Mouse (Mus musculus) embryonic facial prominence, embryonic 11.5 days (tissue): ENCODE measurements around the gene Spag6. TPM values are rescaled to one million over a fixed set of nuclear protein-coding genes. Genes with fewer than 3 reads are reported as not detected.

ENCODE experiments used
- ATAC-seq: fragments of 200-750 bp; cut with Nextera tagmentation; replicated peaks from 2 replicates; pipeline ENCODE4 v1.8.0; 2017; ENCODE audit warnings: low read depth; ENCODE audit not compliant: insufficient number of reproducible peaks, low FRiP score, low TSS enrichment
- DNase-seq: peaks from one replicate; pipeline ENCODE4 v3.0.0-alpha.2; 2015; ENCODE audit warnings: low spot score
- H3K27ac ChIP-seq: fragments of 300-500 bp; sonication (generic); replicated peaks from 2 replicates; pipeline ENCODE4 v1.5.1; 2014; ENCODE audit warnings: mild to moderate bottlenecking, low read depth, low read length, control low read depth
- H3K27me3 ChIP-seq: fragments of 300-500 bp; sonication (generic); 2 replicates; pipeline ENCODE4 v1.6.1; 2014; ENCODE audit warnings: mild to moderate bottlenecking, low read length, moderate library complexity, mixed read lengths; ENCODE audit not compliant: control insufficient read depth, insufficient read depth
- H3K36me3 ChIP-seq: fragments of 300-500 bp; sonication (generic); replicated peaks from 2 replicates; pipeline ENCODE4 v1.6.1; 2014; ENCODE audit warnings: low read depth, mild to moderate bottlenecking, low read length, moderate library complexity, mixed read lengths; ENCODE audit not compliant: control insufficient read depth, insufficient read depth
- H3K4me1 ChIP-seq: fragments of 300-500 bp; sonication (generic); 2 replicates; pipeline ENCODE4 v1.6.1; 2014; ENCODE audit warnings: low read length, mixed read lengths; ENCODE audit not compliant: control insufficient read depth, insufficient read depth
- H3K4me2 ChIP-seq: fragments of 300-500 bp; sonication (generic); 2 replicates; pipeline ENCODE4 v1.6.1; 2014; ENCODE audit warnings: low read depth, mild to moderate bottlenecking, control low read depth, low read length, moderate library complexity
- H3K4me3 ChIP-seq: fragments of 300-500 bp; sonication (generic); 2 replicates; pipeline ENCODE4 v1.5.1; 2014; ENCODE audit warnings: low read depth, low read length, control low read depth
- H3K9ac ChIP-seq: fragments of 300-500 bp; sonication (generic); replicated peaks from 2 replicates; pipeline ENCODE4 v1.6.1; 2014; ENCODE audit warnings: mild to moderate bottlenecking, control low read depth, low read length
- H3K9me3 ChIP-seq: fragments of 300-500 bp; sonication (generic); replicated peaks from 2 replicates; pipeline ENCODE4 v1.6.1; 2016; ENCODE audit warnings: mild to moderate bottlenecking, low read length, inconsistent platforms, mixed read lengths; ENCODE audit not compliant: control insufficient read depth
- WGBS: fragments of 180-500 bp; shearing (Covaris S2); extraction: QIAGEN DNeasy Blood & Tissue Kit; methylation state at CpG from one replicate; pipeline ENCODE4 v1.1.7; 2014; 5-methylcytosine and 5-hydroxymethylcytosine counted together
- polyA plus RNA-seq: library from polyadenylated mRNA; unstranded; fragments of >200 nt; fragmentation: Nextera tagmentation; extraction: Ambion mirVana; gene quantifications from 2 replicates; pipeline ENCODE4 v1.2.1, GENCODE M21; 2014

Spag6 gene
- polyA plus RNA-seq, 1 experiment from 2014 or later, result 0.38 TPM

DNA sequence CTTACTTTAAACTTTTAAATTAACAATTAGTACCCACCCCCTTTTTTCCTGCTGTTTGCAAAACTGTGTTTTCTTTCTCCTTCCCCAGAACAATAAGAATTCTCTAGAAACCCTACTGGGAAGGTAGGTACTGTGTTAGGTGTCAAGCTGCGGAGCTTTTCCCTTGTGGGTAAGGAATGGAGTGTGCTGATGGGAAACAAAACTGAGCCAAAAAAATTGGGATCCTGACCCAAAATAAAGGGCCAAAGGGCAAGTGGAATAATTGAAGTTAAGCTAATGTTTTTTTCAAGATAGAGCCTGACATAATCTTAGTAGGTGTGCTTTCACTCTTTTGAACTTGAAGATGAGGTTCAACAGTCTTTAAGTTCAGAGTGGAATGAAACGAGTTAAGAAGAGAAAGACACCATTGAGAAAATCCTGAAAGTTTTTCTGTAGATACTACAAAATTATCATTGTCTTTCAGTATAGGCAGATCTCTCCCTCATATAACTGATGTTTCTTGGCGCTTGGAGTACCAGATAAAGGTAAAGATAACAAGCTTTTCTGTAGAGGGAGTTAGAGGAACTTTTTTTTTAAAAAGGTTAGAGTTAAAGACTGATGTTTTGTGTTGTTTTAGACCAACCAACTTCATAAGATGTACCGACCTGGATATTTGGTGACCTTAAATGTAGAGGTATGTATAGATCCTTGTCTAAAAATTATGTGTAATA is 19.5 kb upstream of the Spag6 start:
- H3K36me3 ChIP-seq, result no peaks in the 10 kb centered on the region
- no peaks in the 10 kb centered on the region for H3K9me3 ChIP-seq
- 17% methylated on average over 4 of the region's 4 CpGs for WGBS
- DNase-seq, result no peak
- H3K9ac ChIP-seq, result no peak overlapping the region
- H3K4me2 ChIP-seq, result no peak overlapping the region
- H3K4me3 ChIP-seq, result no peak overlapping the region
- no peaks in the 10 kb centered on the region for H3K27me3 ChIP-seq
- no peaks in the 10 kb centered on the region for H3K4me1 ChIP-seq
- H3K27ac ChIP-seq, result no peak overlapping the region
- ATAC-seq, result no peak

DNA sequence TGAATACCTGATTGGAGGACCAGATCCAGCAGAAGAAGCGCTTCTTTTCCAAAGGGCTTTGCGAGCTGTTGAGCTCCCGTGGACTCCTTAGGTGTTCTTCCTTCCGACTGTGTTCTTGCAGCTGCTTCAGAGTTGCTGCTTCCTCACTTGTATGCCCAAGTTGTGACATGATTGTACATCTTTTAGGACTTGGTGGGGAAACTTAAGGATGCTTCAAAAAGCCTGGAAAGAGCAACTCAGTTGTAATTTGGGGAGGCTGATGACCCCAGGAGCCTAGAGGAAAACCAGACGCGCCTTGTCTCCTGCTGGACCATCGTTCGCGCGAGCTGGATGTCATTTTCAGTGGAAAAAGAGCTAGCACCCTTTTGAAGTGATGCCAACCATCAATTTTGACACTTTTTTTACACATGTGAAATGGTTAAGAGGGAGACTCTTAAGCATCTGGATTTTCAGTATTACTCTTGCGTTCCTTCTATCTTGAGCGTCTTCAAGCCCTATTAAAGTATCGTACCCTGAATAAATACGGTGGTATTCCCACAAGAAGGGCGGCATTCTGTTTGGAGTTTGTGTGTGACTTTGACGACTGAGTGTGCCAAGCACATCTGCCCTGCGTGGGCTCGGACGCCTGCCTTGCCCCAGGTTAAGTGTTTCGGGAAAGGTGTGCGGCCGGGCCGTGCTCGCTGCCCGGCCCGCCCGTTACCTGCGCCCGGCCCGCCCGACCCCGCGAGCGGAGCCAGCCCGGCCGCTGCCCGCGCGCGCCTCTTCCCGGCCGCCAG is 18.0 kb upstream of the Spag6 start:
- Histone ChIP-seq H3K36me3 (no peaks in the 10 kb centered on the region), H3K4me1 (no peaks in the 10 kb centered on the region), H3K27me3 (peaks cover 5% of the 10 kb centered on the region), H3K27ac (peak overlapping the region; percentile 85), H3K9ac (peak overlapping the region; percentile 77), H3K4me2 (peak overlapping the region; percentile 76), H3K4me3 (peak overlapping the region; percentile 81), H3K9me3 (no peaks in the 10 kb centered on the region)
- DNase-seq (peak; percentile 29), ATAC-seq (no peak)
- WGBS, result 1% methylated on average over 41 of the region's 42 CpGs

DNA sequence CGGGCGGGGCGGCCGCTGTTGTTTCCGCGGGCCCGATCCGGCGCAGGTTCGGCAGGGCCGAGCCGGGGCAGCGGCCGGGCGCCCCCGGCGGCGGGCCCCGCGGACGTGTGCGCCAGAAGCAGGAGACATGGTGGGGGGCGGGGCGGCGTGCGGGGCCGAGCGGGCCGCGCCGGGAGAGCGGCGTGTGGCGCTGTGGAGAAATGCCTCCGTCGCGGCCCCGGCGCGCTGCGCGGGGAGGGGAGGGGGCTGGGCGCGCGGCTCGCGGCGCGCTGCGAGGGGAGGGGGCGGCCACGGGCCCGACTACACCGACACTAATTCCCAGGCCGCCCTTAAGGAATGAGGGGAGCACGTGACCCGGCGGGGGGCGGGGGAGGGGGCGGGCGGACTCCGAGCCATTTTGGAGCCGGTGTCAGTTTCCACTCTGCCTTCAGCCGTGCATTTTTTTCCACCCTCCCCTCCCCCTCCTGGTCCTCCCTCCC is 17.3 kb upstream of the Spag6 start:
- peak overlapping the region; percentile 83 for H3K4me2 ChIP-seq
- peak overlapping the region; percentile 81 for H3K4me3 ChIP-seq
- H3K4me1 ChIP-seq, result no peaks in the 10 kb centered on the region
- DNase-seq (peak; percentile 93), ATAC-seq (peak; percentile 90)
- no peaks in the 10 kb centered on the region for H3K9me3 ChIP-seq
- peak overlapping the region; percentile 93 for H3K9ac ChIP-seq
- H3K27me3 ChIP-seq, result peaks cover 6% of the 10 kb centered on the region
- H3K27ac ChIP-seq, result peak overlapping the region; percentile 85
- H3K36me3 ChIP-seq, result no peaks in the 10 kb centered on the region
- 0% methylated on average over 19 of the region's 64 CpGs for WGBS

DNA sequence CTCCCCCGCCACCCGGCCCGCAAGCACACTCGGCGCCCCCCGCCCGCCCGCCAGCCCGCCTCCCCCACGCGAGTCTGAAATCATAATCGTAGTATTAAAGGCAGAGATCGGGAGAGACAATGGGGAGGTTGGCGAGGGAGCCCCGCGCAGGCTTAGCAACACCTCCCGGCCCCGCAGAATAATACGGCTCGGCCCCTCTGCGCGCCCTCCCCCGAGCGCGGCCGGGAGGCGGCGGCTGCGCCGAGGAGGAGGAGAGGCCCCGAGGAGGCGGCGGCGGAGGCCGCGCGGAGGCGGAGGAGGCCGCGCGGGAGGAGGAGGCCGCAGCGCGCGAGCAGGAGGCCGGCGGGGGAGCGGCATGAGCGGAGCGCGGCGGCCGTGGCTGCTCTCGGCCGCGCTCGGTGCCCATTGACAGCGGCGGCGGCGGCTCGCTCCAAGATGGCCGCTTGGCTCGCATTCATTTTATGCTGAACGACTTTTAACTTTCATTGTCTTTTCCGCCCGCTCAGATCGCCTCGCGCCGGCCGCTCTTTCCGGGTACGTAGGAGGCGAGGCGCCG is 16.8 kb upstream of the Spag6 start, which contains the start of gene Bmi1:
Bmi1 (plus strand) TSS at position 83 of the 556 bp plus-strand sequence.
- peak within 1 kb of the TSS; percentile 81 for H3K4me3 ChIP-seq
- H3K27ac ChIP-seq, result peak within 1 kb of the TSS; percentile 85
- peak within 1 kb of the TSS; percentile 93 for H3K9ac ChIP-seq
- H3K36me3 ChIP-seq, result no peaks in the 10 kb centered on the region
- no peaks in the 10 kb centered on the region for H3K4me1 ChIP-seq
- under 1% methylated on average over 37 of the region's 77 CpGs for WGBS
- ATAC-seq (peak; percentile 68), DNase-seq (peak; percentile 70)
- peak within 1 kb of the TSS; percentile 83 for H3K4me2 ChIP-seq
- peaks cover 8% of the 10 kb centered on the region for H3K27me3 ChIP-seq
- no peaks in the 10 kb centered on the region for H3K9me3 ChIP-seq

DNA sequence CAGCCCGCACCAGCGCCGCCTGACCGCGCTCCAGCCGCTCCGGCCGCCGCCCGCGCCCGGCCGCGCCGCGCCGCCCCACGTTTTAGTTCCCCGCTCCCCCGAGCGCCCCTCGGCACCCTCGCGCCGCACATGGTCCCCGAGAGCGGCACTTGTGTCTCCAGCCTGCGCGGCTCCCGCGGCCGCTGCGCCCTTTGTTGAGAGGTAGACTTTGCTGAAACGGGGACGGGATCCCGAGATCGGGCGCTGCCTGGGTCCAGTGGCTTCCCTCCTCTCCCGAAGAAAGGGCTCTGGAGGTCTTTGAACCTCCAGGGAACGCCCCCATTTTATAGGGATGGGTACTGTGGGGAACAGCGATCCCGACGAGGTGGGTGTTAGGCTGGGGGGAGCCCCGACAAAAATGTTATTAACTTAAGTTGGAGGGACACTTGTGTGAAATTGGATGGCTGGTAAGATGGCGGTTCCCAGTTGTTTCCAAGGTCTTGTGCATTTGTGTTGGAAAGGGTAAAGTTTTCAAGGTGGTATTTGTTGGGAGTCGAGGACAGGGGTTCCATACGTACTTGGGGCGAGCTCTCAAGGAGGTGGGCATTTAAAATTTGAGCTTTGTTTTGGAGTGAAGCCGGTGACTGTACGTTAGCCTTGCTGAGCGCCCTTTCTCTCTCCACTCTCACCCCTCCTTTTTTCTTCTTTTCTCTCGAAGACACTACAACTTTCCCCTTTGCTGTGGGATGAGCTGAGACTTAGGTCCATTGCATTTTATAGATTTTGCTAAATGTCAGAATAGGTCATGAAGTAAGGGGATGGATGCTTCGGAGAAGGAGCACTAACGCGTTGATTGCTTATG is 16.0 kb upstream of the Spag6 start:
- Histone ChIP-seq H3K36me3 (no peaks in the 10 kb centered on the region), H3K4me2 (peak overlapping the region; percentile 83), H3K27ac (no peak overlapping the region), H3K27me3 (peaks cover 8% of the 10 kb centered on the region), H3K4me3 (peak overlapping the region; percentile 81), H3K9ac (peak overlapping the region; percentile 93), H3K9me3 (no peaks in the 10 kb centered on the region), H3K4me1 (no peaks in the 10 kb centered on the region)
- DNase-seq (no peak), ATAC-seq (no peak)
- under 1% methylated on average over 47 of the region's 55 CpGs for WGBS

DNA sequence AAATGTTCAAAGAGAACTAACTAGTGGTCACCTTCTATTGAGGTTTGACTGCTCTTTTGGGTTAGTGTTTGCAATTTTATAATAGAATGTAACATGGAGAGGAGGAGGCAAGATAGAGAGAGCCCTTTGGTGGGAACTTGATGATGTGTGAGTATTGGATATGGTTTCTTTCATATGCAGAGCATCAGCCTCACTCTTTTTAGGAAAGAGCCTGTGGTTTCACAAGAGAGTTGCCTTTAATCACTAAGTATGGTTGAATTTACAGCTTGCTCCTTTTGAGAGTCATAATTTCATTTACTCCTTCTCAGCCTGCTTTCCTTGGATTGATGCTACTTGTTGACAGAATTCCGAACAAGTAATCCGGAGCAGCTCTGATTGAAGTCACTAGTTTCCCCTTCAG is 14.1 kb upstream of the Spag6 start:
- WGBS, result 6% methylated on average over 2 of the region's 2 CpGs

DNA sequence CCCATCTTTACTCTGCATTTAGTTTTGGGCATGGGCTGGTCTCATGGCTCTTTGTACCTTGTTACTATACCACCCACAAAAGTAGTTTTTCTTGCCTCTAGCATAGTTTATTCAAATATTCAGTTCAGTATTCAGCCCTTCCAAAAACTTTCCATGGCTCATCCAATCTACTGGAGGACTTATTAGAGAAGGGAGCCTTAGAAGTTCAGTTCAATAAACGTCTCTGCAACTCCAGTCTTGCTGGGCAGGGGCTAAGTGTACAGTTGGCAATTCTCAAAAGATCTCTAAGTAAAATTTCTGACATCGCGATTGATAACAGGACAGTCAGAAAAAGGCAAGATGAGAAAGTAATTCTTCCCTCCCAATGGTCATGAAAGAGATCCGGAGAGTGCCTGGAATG is 13.3 kb upstream of the Spag6 start:
- DNase-seq (no peak), ATAC-seq (no peak)
- no peak overlapping the region for H3K27ac ChIP-seq
- WGBS, result under 1% methylated on average over 4 of the region's 4 CpGs
- peak overlapping the region; percentile 65 for H3K4me2 ChIP-seq
- peak overlapping the region; percentile 33 for H3K4me3 ChIP-seq
- no peaks in the 10 kb centered on the region for H3K4me1 ChIP-seq
- peaks cover 3% of the 10 kb centered on the region for H3K36me3 ChIP-seq
- no peaks in the 10 kb centered on the region for H3K9me3 ChIP-seq
- no peak overlapping the region for H3K9ac ChIP-seq
- H3K27me3 ChIP-seq, result peaks cover 10% of the 10 kb centered on the region

More for the DNA sequence above, 14.1 kb upstream of the Spag6 start:
- no peaks in the 10 kb centered on the region for H3K9me3 ChIP-seq
- H3K4me2 ChIP-seq, result no peak overlapping the region
- DNase-seq, result no peak
- H3K36me3 ChIP-seq, result peaks cover 3% of the 10 kb centered on the region
- H3K9ac ChIP-seq, result no peak overlapping the region
- no peak overlapping the region for H3K4me3 ChIP-seq
- H3K27me3 ChIP-seq, result peaks cover 10% of the 10 kb centered on the region
- no peak for ATAC-seq
- H3K27ac ChIP-seq, result no peak overlapping the region
- H3K4me1 ChIP-seq, result no peaks in the 10 kb centered on the region
